In genomic region chrX:140845401-140845800, GRCm38 (mm10) we compare ENCODE assay signal across 30 mouse cellular contexts. TPM values are rescaled to one million over a fixed set of nuclear protein-coding genes. Genes with fewer than 3 reads are reported as not detected.
DNase-seq lines count a peak whose midpoint lies in the region; ATAC-seq and TF ChIP-seq lines count a peak whose summit lies in the region.
"Not testable (repeated sequence)": the region's sequence is repeated elsewhere in the genome, so short reads cannot be mapped to it uniquely, and the experiment has no call there.
"Had no signal": no experiment of that assay in that cellular context is flagged by ENCODE, and none has a peak within 500 bp of the region (broad histone marks: within the 10 kb centered on the region; RNA-seq: fewer than 3 reads in every experiment).

No protein-coding gene starts in this region.

- not testable (repeated sequence) for H3K36me3 ChIP-seq in heart, postnatal 0 days (replicated peaks; ENCODE audit: control insufficient read depth, insufficient read depth, low read length); kidney, postnatal 0 days (ENCODE audit: insufficient read depth, low read length); lung, embryonic 14.5 days (ENCODE audit: insufficient read depth); splenic B cell, adult 2 months (ENCODE audit: control insufficient read depth, insufficient read depth, low read length, poor library complexity, severe bottlenecking)

- H3K4me3 ChIP-seq in heart, postnatal 0 days (ENCODE audit: low read depth, low read length); kidney, postnatal 0 days (replicated peaks; ENCODE audit: low read depth, low read length); lung, embryonic 14.5 days (ENCODE audit: low read depth, low read length): not testable (repeated sequence)

- not testable (repeated sequence) for H3K27me3 ChIP-seq in heart, postnatal 0 days (ENCODE audit: control insufficient read depth, insufficient read depth, low read length); kidney, postnatal 0 days (ENCODE audit: insufficient read depth, low read length); lung, embryonic 14.5 days (ENCODE audit: insufficient read depth, low read length); splenic B cell, adult 2 months (ENCODE audit: control insufficient read depth, insufficient read depth, low read length, poor library complexity, severe bottlenecking)

- ATAC-seq in heart, postnatal 0 days (ENCODE audit: insufficient read depth, low read depth); kidney, postnatal 0 days (replicated peaks; ENCODE audit: low FRiP score, low read depth); lung, embryonic 14.5 days (ENCODE audit: insufficient read depth): not testable (repeated sequence)

- not testable (repeated sequence) for H3K4me2 ChIP-seq in heart, postnatal 0 days (ENCODE audit: low read depth, low read length); kidney, postnatal 0 days (ENCODE audit: low read length); lung, embryonic 14.5 days

- DNase-seq in A20 (ENCODE audit: low read depth, low spot score) (peak; percentile 11), ES-CJ7 (ENCODE audit: low read depth, low spot score) (peak; percentile 4), WW6 (ENCODE audit: low read depth, low spot score) (peak; percentile 1)
- not testable (repeated sequence) for DNase-seq in brain, embryonic 14.5 days (ENCODE audit: low read depth); heart, postnatal 0 days (ENCODE audit: low spot score); kidney, postnatal 0 days (ENCODE audit: low spot score); lung, embryonic 14.5 days
- DNase-seq in splenic B cell, adult 2 months (ENCODE audit: low read depth, low spot score), result peak; percentile 19

- not testable (repeated sequence) for H3K4me1 ChIP-seq in heart, postnatal 0 days (ENCODE audit: control insufficient read depth, insufficient read depth); kidney, postnatal 0 days (replicated peaks; ENCODE audit: insufficient read depth, low read length); lung, embryonic 14.5 days (ENCODE audit: insufficient read depth)

- TF ChIP-seq EP300 in heart, postnatal 0 days (IDR thresholded peaks at IDR 0.05; ENCODE audit: low read depth), result not testable (repeated sequence)

- not testable (repeated sequence) for H3K27ac ChIP-seq in heart, postnatal 0 days (ENCODE audit: low read depth); kidney, postnatal 0 days; lung, embryonic 14.5 days (ENCODE audit: low read depth)

- H3K9ac ChIP-seq in heart, postnatal 0 days (replicated peaks; ENCODE audit: low read depth, low read length); kidney, postnatal 0 days (ENCODE audit: low read depth, low read length); lung, embryonic 14.5 days: not testable (repeated sequence)

- TF ChIP-seq POLR2A in brain, embryonic 14.5 days (IDR thresholded peaks at IDR 0.05; ENCODE audit: borderline replicate concordance, extremely low read depth, insufficient read depth, insufficient read length, poor library complexity, severe bottlenecking), result not testable (repeated sequence)

- TF ChIP-seq CTCF in brain, embryonic 14.5 days (IDR thresholded peaks at IDR 0.05; ENCODE audit: borderline replicate concordance, extremely low read depth, insufficient read depth, insufficient read length), result peak; percentile 14; the same call in 1 of the 2 replicates
- peak; percentile 24; the same call in 1 of the 2 replicates for TF ChIP-seq CTCF in heart, postnatal 0 days (IDR thresholded peaks at IDR 0.05; ENCODE audit: low read depth)
- peak; percentile 60 for TF ChIP-seq CTCF in kidney, postnatal 0 days (IDR thresholded peaks at IDR 0.05; ENCODE audit: low read depth)
- peak; percentile 49 for TF ChIP-seq CTCF in lung, embryonic 14.5 days (IDR thresholded peaks at IDR 0.05; ENCODE audit: low read depth)

- H3K9me3 ChIP-seq in heart, postnatal 0 days (replicated peaks; ENCODE audit: control insufficient read depth, low read length); kidney, postnatal 0 days (replicated peaks; ENCODE audit: low read length); lung, embryonic 14.5 days (ENCODE audit: low read depth, low read length): not testable (repeated sequence)

- WGBS in heart, postnatal 0 days, result 75% methylated on average over 1 of the region's 1 CpGs
- 100% methylated on average over 1 of the region's 1 CpGs for WGBS in kidney, postnatal 0 days
- WGBS in lung, embryonic 14.5 days, result 86% methylated on average over 1 of the region's 1 CpGs

RNA-seq across cellular contexts. Expression of gene Tex13b, which starts 32.2 kb away (rescaled TPM):
- polyA plus RNA-seq in brain, embryonic 14.5 days (2012; rRNA removed), result not detected in 2 replicates
- total RNA-seq in heart, postnatal 0 days (2014; rRNA removed; ENCODE audit: low replicate concordance), result not detected in 2 replicates
- polyA plus RNA-seq in heart, postnatal 0 days (2015; fragmentation: Nextera tagmentation; extraction: Ambion mirVana), result not detected in 2 replicates
- polyA plus RNA-seq in kidney, postnatal 0 days (2015; fragmentation: Nextera tagmentation; extraction: Ambion mirVana), result 0.18 and 0.20 TPM in 2 replicates
- not detected in 2 replicates for polyA plus RNA-seq in lung, embryonic 14.5 days (2014; fragmentation: Nextera tagmentation; extraction: Ambion mirVana)
- total RNA-seq: adrenal gland, adult 2 months; adrenal gland, postnatal 36 days; gastrocnemius, adult 18-20 months; gastrocnemius, postnatal 36 days; heart, adult 18-20 months; heart, postnatal 10 days; hematopoietic stem cell, adult 5-6 weeks; left cerebral cortex, postnatal 14 days; monocyte, adult 5-6 weeks had no signal
- polyA plus RNA-seq: adrenal gland, adult 2 months; embryonic facial prominence, embryonic 12.5 days; forebrain, embryonic 14.5 days; frontal cortex, adult 2 months; heart, embryonic 12.5 days; hindbrain, embryonic 14.5 days; large intestine, adult 2 months; limb, embryonic 11.5 days; liver, embryonic 15.5 days; lung, embryonic 16.5 days; midbrain, embryonic 13.5 days; neural tube, embryonic 15.5 days; small intestine, adult 2 months; stomach, embryonic 15.5 days had no signal
